Mouse (Mus musculus) right cerebral cortex, adult 2 months (tissue): ENCODE measurements around the gene Ankrd11.
"Not testable (repeated sequence)": the region's sequence is repeated elsewhere in the genome, so short reads cannot be mapped to it uniquely, and the experiment has no call there.

ENCODE experiments used
- DNase-seq, 2 experiments: peaks; one replicate each; pipeline ENCODE4 v3.0.0; 2021 to 2022; ENCODE audit warnings: low spot score in 2 of 2

Gene Ankrd11

GRCm38 (mm10) chr8:123042158-123042973 lies at the start of gene Ankrd11:
Ankrd11 (minus strand) TSS chr8:123042277.
- peak; percentile 99 to 100 for DNase-seq

GRCm38 (mm10) chr8:123087289-123087688 lies 45.2 kb upstream of the Ankrd11 start:
- DNase-seq: no peak

GRCm38 (mm10) chr8:123083610-123084009 lies 41.5 kb upstream of the Ankrd11 start:
- DNase-seq: peak in 1 of 2 experiments; percentile 35

GRCm38 (mm10) chr8:123082993-123083392 lies 40.9 kb upstream of the Ankrd11 start:
- DNase-seq: no peak

GRCm38 (mm10) chr8:123077213-123077612 lies 35.1 kb upstream of the Ankrd11 start:
- DNase-seq: no peak

- DNase-seq: no peak
These were observed 29.1 kb upstream of the Ankrd11 start for GRCm38 (mm10) chr8:123071176-123071575.

- no peak for DNase-seq
These were observed 24.1 kb upstream of the Ankrd11 start for GRCm38 (mm10) chr8:123066101-123066683.

- peak; percentile 94 to 97 for DNase-seq
These were observed 23.4 kb upstream of the Ankrd11 start for GRCm38 (mm10) chr8:123065214-123066100.

GRCm38 (mm10) chr8:123064809-123065213 lies 22.7 kb upstream of the Ankrd11 start:
- no peak for DNase-seq

- DNase-seq: no peak
These were observed 22.0 kb upstream of the Ankrd11 start for GRCm38 (mm10) chr8:123064072-123064471.

GRCm38 (mm10) chr8:123062721-123063120 lies 20.6 kb upstream of the Ankrd11 start, which contains the start of gene Spg7:
Spg7 (plus strand) TSS chr8:123062942.
- no peak for DNase-seq

- no peak for DNase-seq
These were observed 9.4 kb upstream of the Ankrd11 start for GRCm38 (mm10) chr8:123051458-123051857.

- no peak for DNase-seq
These were observed 6.3 kb upstream of the Ankrd11 start for GRCm38 (mm10) chr8:123048402-123048801.

GRCm38 (mm10) chr8:123047827-123048226 lies 5.8 kb upstream of the Ankrd11 start:
- no peak for DNase-seq

- no peak for DNase-seq
These were observed 4.6 kb upstream of the Ankrd11 start for GRCm38 (mm10) chr8:123046706-123047105.

- not testable (repeated sequence) for DNase-seq
These were observed 2.8 kb upstream of the Ankrd11 start for GRCm38 (mm10) chr8:123044743-123045425.

- DNase-seq: no peak
These were observed 1.9 kb upstream of the Ankrd11 start for GRCm38 (mm10) chr8:123043941-123044340.

GRCm38 (mm10) chr8:123042974-123043625 lies 1.0 kb upstream of the Ankrd11 start:
- no peak for DNase-seq

- DNase-seq: no peak
These were observed 337 bp downstream of the Ankrd11 start for GRCm38 (mm10) chr8:123041774-123042105.

GRCm38 (mm10) chr8:123041008-123041773 lies 886 bp downstream of the Ankrd11 start:
- peak; percentile 40 to 63 for DNase-seq
